Mouse (Mus musculus) olfactory bulb, adult 2 months (tissue): ENCODE data around the gene Nfat5. TPM values are rescaled to one million over a fixed set of nuclear protein-coding genes. Genes with fewer than 3 reads are reported as not detected.

Experiments used
- H3K27ac ChIP-seq: fragments of 200-500 bp; 2 replicates; pipeline ENCODE4 v1.5.1; 2012; ENCODE audit warnings: low read depth, low read length; ENCODE audit not compliant: insufficient read depth
- H3K4me1 ChIP-seq: fragments of 200-500 bp; 2 replicates; pipeline ENCODE4 v1.6.1; 2012; ENCODE audit warnings: low read length; ENCODE audit not compliant: control insufficient read depth, insufficient read depth
- H3K4me3 ChIP-seq: fragments of 200-500 bp; 2 replicates; pipeline ENCODE4 v1.5.1; 2012; ENCODE audit warnings: mild to moderate bottlenecking, low read depth, low read length, moderate library complexity; ENCODE audit not compliant: insufficient read depth
- CTCF ChIP-seq: fragments of 200-500 bp; IDR thresholded peaks from 2 replicates; pipeline ENCODE4 v1.5.1; 2012; ENCODE audit warnings: low read depth, mild to moderate bottlenecking, low read length, moderate library complexity; ENCODE audit not compliant: insufficient read depth
- POLR2A ChIP-seq: fragments of 200-500 bp; IDR thresholded peaks from 2 replicates; pipeline ENCODE4 v1.6.1; 2012; ENCODE audit warnings: mild to moderate bottlenecking, low read depth, low read length, moderate library complexity; ENCODE audit not compliant: insufficient read depth
- WGBS: fragments of 180-500 bp; shearing (Covaris S2); methylation state at CpG from one replicate; pipeline ENCODE4 v1.1.7; 2018; 5-methylcytosine and 5-hydroxymethylcytosine counted together
- polyA plus RNA-seq: library from polyadenylated mRNA; stranded (reverse); fragments of >200 nt; gene quantifications from 2 replicates; pipeline ENCODE4 v1.2.4, GENCODE M21; 2012; ENCODE audit warnings: low replicate concordance; ENCODE audit not compliant: missing spikeins, insufficient read depth, insufficient read length

The Nfat5 gene
- polyA plus RNA-seq, 1 experiment, result 239 TPM

- no peak overlapping the region for H3K4me3 ChIP-seq
- 86% methylated on average over 4 of the region's 4 CpGs for WGBS
- TF ChIP-seq POLR2A (no peak), CTCF (no peak)
- H3K27ac ChIP-seq, result no peak overlapping the region
- H3K4me1 ChIP-seq, result peaks cover 4% of the 10 kb centered on the region
These were observed 32.1 kb upstream of the Nfat5 start for GRCm38 (mm10) chr8:107261172-107261571.

- Histone ChIP-seq H3K27ac (no peak overlapping the region), H3K4me1 (peaks cover 4% of the 10 kb centered on the region), H3K4me3 (no peak overlapping the region)
- no peak for TF ChIP-seq POLR2A
- TF ChIP-seq CTCF, result no peak
- WGBS, result 78% methylated on average over 8 of the region's 8 CpGs
These were observed 31.1 kb upstream of the Nfat5 start for GRCm38 (mm10) chr8:107262046-107262705.

- WGBS, result 49% methylated on average over 10 of the region's 10 CpGs
These were observed 27.5 kb upstream of the Nfat5 start for GRCm38 (mm10) chr8:107265811-107266210.

GRCm38 (mm10) chr8:107268501-107268900 is 24.8 kb upstream of the Nfat5 start:
- 69% methylated on average over 9 of the region's 9 CpGs for WGBS
- Histone ChIP-seq H3K4me1 (peaks cover 4% of the 10 kb centered on the region), H3K27ac (no peak overlapping the region), H3K4me3 (no peak overlapping the region)
- TF ChIP-seq POLR2A, result no peak
- TF ChIP-seq CTCF, result no peak

More at GRCm38 (mm10) chr8:107265811-107266210, 27.5 kb upstream of the Nfat5 start:
- Histone ChIP-seq H3K4me3 (no peak overlapping the region), H3K4me1 (peaks cover 4% of the 10 kb centered on the region), H3K27ac (no peak overlapping the region)
- TF ChIP-seq POLR2A (no peak), CTCF (no peak)

- H3K4me3 ChIP-seq, result no peak overlapping the region
- TF ChIP-seq POLR2A, result no peak
- no peak for TF ChIP-seq CTCF
- no peak overlapping the region for H3K27ac ChIP-seq
- H3K4me1 ChIP-seq, result peaks cover 4% of the 10 kb centered on the region
These were observed 24.1 kb upstream of the Nfat5 start for GRCm38 (mm10) chr8:107269191-107269590.

GRCm38 (mm10) chr8:107269617-107270139 is 23.6 kb upstream of the Nfat5 start:
- 60% methylated on average over 3 of the region's 3 CpGs for WGBS
- no peak overlapping the region for H3K4me3 ChIP-seq
- H3K4me1 ChIP-seq, result peaks cover 4% of the 10 kb centered on the region
- H3K27ac ChIP-seq, result no peak overlapping the region
- no peak for TF ChIP-seq CTCF
- no peak for TF ChIP-seq POLR2A

GRCm38 (mm10) chr8:107270287-107270686 is 23.0 kb upstream of the Nfat5 start:
- Histone ChIP-seq H3K27ac (no peak overlapping the region), H3K4me1 (peaks cover 4% of the 10 kb centered on the region), H3K4me3 (no peak overlapping the region)
- TF ChIP-seq CTCF, result no peak
- no peak for TF ChIP-seq POLR2A
- 83% methylated on average over 4 of the region's 4 CpGs for WGBS

- 78% methylated on average over 11 of the region's 11 CpGs for WGBS
These were observed 22.5 kb upstream of the Nfat5 start for GRCm38 (mm10) chr8:107270751-107271150.

GRCm38 (mm10) chr8:107277323-107277883 is 15.9 kb upstream of the Nfat5 start:
- H3K4me1 ChIP-seq, result no peaks in the 10 kb centered on the region
- no peak overlapping the region for H3K4me3 ChIP-seq
- TF ChIP-seq CTCF (no peak), POLR2A (no peak)
- WGBS, result 62% methylated on average over 5 of the region's 5 CpGs
- H3K27ac ChIP-seq, result no peak overlapping the region

More at GRCm38 (mm10) chr8:107270751-107271150, 22.5 kb upstream of the Nfat5 start:
- peaks cover 4% of the 10 kb centered on the region for H3K4me1 ChIP-seq
- H3K27ac ChIP-seq, result no peak overlapping the region
- no peak overlapping the region for H3K4me3 ChIP-seq
- TF ChIP-seq POLR2A (no peak), CTCF (no peak)
